In the genomic region with DNA sequence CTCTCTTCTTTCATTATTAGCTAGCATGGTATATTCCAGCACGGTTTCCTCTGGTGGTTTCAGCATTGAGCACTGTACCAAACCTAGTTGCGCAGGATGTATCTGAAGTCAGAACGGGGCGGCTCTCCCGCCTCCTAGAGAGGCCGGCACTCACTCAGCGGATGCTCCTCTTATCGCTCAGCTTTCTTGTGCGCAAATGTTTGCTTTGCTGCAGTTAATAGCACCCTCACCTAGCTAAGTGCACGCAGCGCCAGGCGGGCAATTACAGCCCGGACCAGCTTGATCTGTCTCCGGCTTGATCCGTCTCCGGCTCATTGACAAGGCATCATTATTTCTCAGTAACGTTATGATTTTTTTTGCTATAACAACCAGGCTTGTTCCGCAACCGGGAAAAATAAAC, we compare ENCODE assay signal across 22 mouse cellular contexts.
A peak's percentile ranks its signal among the peaks of the same experiment; 100 is the strongest.
DNase-seq lines count a peak whose midpoint lies in the region; ATAC-seq lines count a peak whose summit lies in the region.
"Had no signal": no experiment of that assay in that cellular context is flagged by ENCODE, and none has a peak within 500 bp of the region (broad histone marks: within the 10 kb centered on the region; RNA-seq: fewer than 3 reads in every experiment).

No protein-coding gene starts in this region.

- WGBS in hindbrain, embryonic 12.5 days: 68% methylated on average over 19 of the region's 19 CpGs
- 67% methylated on average over 19 of the region's 19 CpGs for WGBS in hindbrain, embryonic 11.5 days
- 64% methylated on average over 19 of the region's 19 CpGs for WGBS in midbrain, embryonic 14.5 days
- whole genome bisulfite sequencing in midbrain, embryonic 11.5 days: 75% methylated on average over 19 of the region's 19 CpGs
- WGBS in hindbrain, embryonic 15.5 days: 43% methylated on average over 19 of the region's 19 CpGs
- WGBS in neural tube, embryonic 15.5 days: 43% methylated on average over 19 of the region's 19 CpGs

- no peaks in the 10 kb centered on the region for H3K27me3 ChIP-seq in hindbrain, embryonic 12.5 days
- no peaks in the 10 kb centered on the region for H3K27me3 ChIP-seq in hindbrain, embryonic 11.5 days (ENCODE audit: control insufficient read depth, insufficient read depth, low read length)
- H3K27me3 ChIP-seq in midbrain, embryonic 14.5 days (ENCODE audit: control insufficient read depth, insufficient read depth, low read length): no peaks in the 10 kb centered on the region
- no peaks in the 10 kb centered on the region for H3K27me3 ChIP-seq in midbrain, embryonic 11.5 days (ENCODE audit: control insufficient read depth, insufficient read depth, low read length)
- no peaks in the 10 kb centered on the region for H3K27me3 ChIP-seq in hindbrain, embryonic 15.5 days
- H3K27me3 ChIP-seq in neural tube, embryonic 15.5 days (replicated peaks): no peaks in the 10 kb centered on the region
- H3K27me3 ChIP-seq: midbrain, embryonic 12.5 days had no signal

- H3K4me3 ChIP-seq in hindbrain, embryonic 12.5 days: no peak overlapping the region
- no peak overlapping the region for H3K4me3 ChIP-seq in hindbrain, embryonic 11.5 days (ENCODE audit: low read depth, low read length)
- H3K4me3 ChIP-seq in midbrain, embryonic 14.5 days (replicated peaks; ENCODE audit: low read depth, low read length): no peak overlapping the region
- H3K4me3 ChIP-seq in midbrain, embryonic 11.5 days (ENCODE audit: low read depth, low read length): no peak overlapping the region
- H3K4me3 ChIP-seq in hindbrain, embryonic 15.5 days: no peak overlapping the region
- H3K4me3 ChIP-seq in neural tube, embryonic 15.5 days (replicated peaks): no peak overlapping the region
- H3K4me3 ChIP-seq: embryonic facial prominence, embryonic 10.5 days; heart, adult 2 months; heart, embryonic 13.5 days; layer of hippocampus, adult 2 months; midbrain, embryonic 12.5 days had no signal

- H3K9me3 ChIP-seq in hindbrain, embryonic 12.5 days (replicated peaks): no peaks in the 10 kb centered on the region
- no peaks in the 10 kb centered on the region for H3K9me3 ChIP-seq in hindbrain, embryonic 11.5 days (ENCODE audit: control insufficient read depth, low read length)
- H3K9me3 ChIP-seq in midbrain, embryonic 14.5 days (ENCODE audit: control insufficient read depth, low read length): no peaks in the 10 kb centered on the region
- no peaks in the 10 kb centered on the region for H3K9me3 ChIP-seq in midbrain, embryonic 11.5 days (ENCODE audit: control insufficient read depth, low read length)
- no peaks in the 10 kb centered on the region for H3K9me3 ChIP-seq in hindbrain, embryonic 15.5 days
- H3K9me3 ChIP-seq in neural tube, embryonic 15.5 days (replicated peaks): no peaks in the 10 kb centered on the region
- H3K9me3 ChIP-seq: embryonic facial prominence, embryonic 10.5 days; heart, embryonic 13.5 days; midbrain, embryonic 12.5 days had no signal

- DNase-seq in hindbrain, embryonic 11.5 days (ENCODE audit: low spot score): no peak
- peak; percentile 43 for DNase-seq in midbrain, embryonic 14.5 days
- DNase-seq in midbrain, embryonic 11.5 days (ENCODE audit: low spot score, missing footprints): no peak
- no peak for DNase-seq in adipocyte (ENCODE audit: low spot score)
- DNase-seq in adrenal gland, postnatal 14 days: no peak
- DNase-seq: adrenal gland, adult 2 months; cerebellum, adult 8-10 months; gastrocnemius, postnatal 36 days; heart, adult 2 months; heart, postnatal 14 days; kidney, adult 9 months; kidney, postnatal 14 days; layer of hippocampus, postnatal 36 days; right cerebral cortex, postnatal 14 days had no signal

- 0 out of 2 replicates have a peak overlapping the region, but pooled peaks have one; percentile 12 for H3K27ac ChIP-seq in hindbrain, embryonic 12.5 days
- no peak overlapping the region for H3K27ac ChIP-seq in hindbrain, embryonic 11.5 days (ENCODE audit: low read depth, low read length)
- no peak overlapping the region; the same call in 1 of the 2 replicates for H3K27ac ChIP-seq in midbrain, embryonic 14.5 days (replicated peaks; ENCODE audit: low read depth, low read length)
- no peak overlapping the region for H3K27ac ChIP-seq in midbrain, embryonic 11.5 days (ENCODE audit: low read depth, low read length)
- H3K27ac ChIP-seq in hindbrain, embryonic 15.5 days (replicated peaks): peak overlapping the region; percentile 10; the same call in 1 of the 2 replicates
- H3K27ac ChIP-seq in neural tube, embryonic 15.5 days (replicated peaks): 0 out of 2 replicates have a peak overlapping the region, but pooled peaks have one; percentile 1
- H3K27ac ChIP-seq: embryonic facial prominence, embryonic 10.5 days; heart, adult 2 months; heart, embryonic 13.5 days; layer of hippocampus, adult 2 months; midbrain, embryonic 12.5 days had no signal

- ATAC-seq in hindbrain, embryonic 12.5 days (ENCODE audit: low FRiP score): no peak
- no peak for ATAC-seq in hindbrain, embryonic 11.5 days (ENCODE audit: low FRiP score)
- no peak for ATAC-seq in midbrain, embryonic 14.5 days (ENCODE audit: low FRiP score, low TSS enrichment)
- ATAC-seq in midbrain, embryonic 11.5 days (ENCODE audit: low FRiP score): no peak
- 0 out of 2 replicates have a peak, but pooled peaks have one; percentile 29 for ATAC-seq in hindbrain, embryonic 15.5 days (ENCODE audit: low FRiP score, low read depth)
- ATAC-seq in neural tube, embryonic 15.5 days (ENCODE audit: low FRiP score): no peak
- ATAC-seq: lung, postnatal 0 days had no signal

- H3K4me2 ChIP-seq in hindbrain, embryonic 12.5 days (replicated peaks): no peak overlapping the region
- H3K4me2 ChIP-seq in hindbrain, embryonic 11.5 days (replicated peaks; ENCODE audit: low read depth, low read length): no peak overlapping the region
- H3K4me2 ChIP-seq in midbrain, embryonic 14.5 days (ENCODE audit: low read length): no peak overlapping the region
- no peak overlapping the region for H3K4me2 ChIP-seq in midbrain, embryonic 11.5 days
- no peak overlapping the region for H3K4me2 ChIP-seq in hindbrain, embryonic 15.5 days
- no peak overlapping the region for H3K4me2 ChIP-seq in neural tube, embryonic 15.5 days
- H3K4me2 ChIP-seq: heart, embryonic 13.5 days; midbrain, embryonic 12.5 days had no signal

- no peak overlapping the region for H3K9ac ChIP-seq in hindbrain, embryonic 12.5 days
- no peak overlapping the region for H3K9ac ChIP-seq in hindbrain, embryonic 11.5 days (ENCODE audit: low read depth, low read length)
- no peak overlapping the region for H3K9ac ChIP-seq in midbrain, embryonic 14.5 days (replicated peaks; ENCODE audit: low read length)
- no peak overlapping the region for H3K9ac ChIP-seq in midbrain, embryonic 11.5 days (ENCODE audit: low read length)
- H3K9ac ChIP-seq in hindbrain, embryonic 15.5 days: no peak overlapping the region
- no peak overlapping the region for H3K9ac ChIP-seq in neural tube, embryonic 15.5 days (replicated peaks)
- H3K9ac ChIP-seq: heart, embryonic 13.5 days; midbrain, embryonic 12.5 days had no signal

- H3K4me1 ChIP-seq in hindbrain, embryonic 12.5 days: no peaks in the 10 kb centered on the region
- H3K4me1 ChIP-seq in hindbrain, embryonic 11.5 days (replicated peaks; ENCODE audit: control insufficient read depth, insufficient read depth, low read length): no peaks in the 10 kb centered on the region
- H3K4me1 ChIP-seq in midbrain, embryonic 14.5 days (ENCODE audit: control insufficient read depth, insufficient read depth, low read length): no peaks in the 10 kb centered on the region
- no peaks in the 10 kb centered on the region for H3K4me1 ChIP-seq in midbrain, embryonic 11.5 days (ENCODE audit: control insufficient read depth, insufficient read depth, low read length)
- peaks cover 10% of the 10 kb centered on the region for H3K4me1 ChIP-seq in hindbrain, embryonic 15.5 days (replicated peaks)
- H3K4me1 ChIP-seq in neural tube, embryonic 15.5 days: peaks cover 10% of the 10 kb centered on the region
- H3K4me1 ChIP-seq: embryonic facial prominence, embryonic 10.5 days; heart, embryonic 13.5 days had no signal

- no peaks in the 10 kb centered on the region for H3K36me3 ChIP-seq in hindbrain, embryonic 12.5 days
- H3K36me3 ChIP-seq in hindbrain, embryonic 11.5 days (ENCODE audit: control insufficient read depth, insufficient read depth, low read length): no peaks in the 10 kb centered on the region
- H3K36me3 ChIP-seq in midbrain, embryonic 14.5 days (ENCODE audit: control insufficient read depth, insufficient read depth, low read length): no peaks in the 10 kb centered on the region
- H3K36me3 ChIP-seq in midbrain, embryonic 11.5 days (ENCODE audit: control insufficient read depth, insufficient read depth, low read length): no peaks in the 10 kb centered on the region
- no peaks in the 10 kb centered on the region for H3K36me3 ChIP-seq in hindbrain, embryonic 15.5 days
- H3K36me3 ChIP-seq in neural tube, embryonic 15.5 days: no peaks in the 10 kb centered on the region
- H3K36me3 ChIP-seq: embryonic facial prominence, embryonic 10.5 days; heart, embryonic 13.5 days; midbrain, embryonic 12.5 days had no signal

Comparison
In these comparisons a context has a peak if more than half of its experiments do, and no peak if none do; other contexts are left out.
1. H3K27ac ChIP-seq: peak in hindbrain, embryonic 12.5 days (single experiment), hindbrain, embryonic 15.5 days (single experiment) and neural tube, embryonic 15.5 days (single experiment); none in hindbrain, embryonic 11.5 days (single experiment), midbrain, embryonic 14.5 days (single experiment) and midbrain, embryonic 11.5 days (single experiment).